Mouse (Mus musculus) lung, postnatal 10 days (tissue): ENCODE data around the gene Map3k14.
"Not testable (repeated sequence)": the region's sequence is repeated elsewhere in the genome, so short reads cannot be mapped to it uniquely, and the experiment has no call there.

ENCODE experiments used
- DNase-seq: peaks from one replicate; pipeline ENCODE4 v3.0.0; 2021

The Map3k14 gene

GRCm38 (mm10) chr11:103267346-103268219 is at the start of gene Map3k14:
Gene Map3k14 (minus strand): TSS chr11:103267472.
- peak; percentile 100 for DNase-seq

GRCm38 (mm10) chr11:103315379-103315778 is 48.1 kb upstream of the Map3k14 start:
- no peak for DNase-seq

GRCm38 (mm10) chr11:103314736-103315374 is 47.6 kb upstream of the Map3k14 start:
- no peak for DNase-seq

- DNase-seq = no peak
Measured at GRCm38 (mm10) chr11:103313542-103313941, 46.3 kb upstream of the Map3k14 start.

GRCm38 (mm10) chr11:103312655-103313255 is 45.5 kb upstream of the Map3k14 start:
- no peak for DNase-seq

GRCm38 (mm10) chr11:103311960-103312611 is 44.8 kb upstream of the Map3k14 start:
- peak; percentile 84 for DNase-seq

GRCm38 (mm10) chr11:103309956-103310574 is 42.8 kb upstream of the Map3k14 start:
- no peak for DNase-seq

GRCm38 (mm10) chr11:103307910-103308309 is 40.6 kb upstream of the Map3k14 start:
- peak; percentile 79 for DNase-seq

GRCm38 (mm10) chr11:103304525-103304924 is 37.3 kb upstream of the Map3k14 start:
- no peak for DNase-seq

GRCm38 (mm10) chr11:103294772-103295171 is 27.5 kb upstream of the Map3k14 start:
- no peak for DNase-seq

- DNase-seq = no peak
Measured at GRCm38 (mm10) chr11:103294066-103294465, 26.8 kb upstream of the Map3k14 start.

GRCm38 (mm10) chr11:103292890-103293287 is 25.6 kb upstream of the Map3k14 start:
- no peak for DNase-seq

GRCm38 (mm10) chr11:103292152-103292889 is 25.0 kb upstream of the Map3k14 start:
- peak; percentile 79 for DNase-seq

- not testable (repeated sequence) for DNase-seq
Measured at GRCm38 (mm10) chr11:103290841-103291240, 23.6 kb upstream of the Map3k14 start.

- DNase-seq = peak; percentile 28
Measured at GRCm38 (mm10) chr11:103288291-103288963, 21.2 kb upstream of the Map3k14 start.

- no peak for DNase-seq
Measured at GRCm38 (mm10) chr11:103286910-103287309, 19.6 kb upstream of the Map3k14 start.

- DNase-seq = peak; percentile 86
Measured at GRCm38 (mm10) chr11:103285951-103286350, 18.7 kb upstream of the Map3k14 start.

- peak; percentile 70 for DNase-seq
Measured at GRCm38 (mm10) chr11:103285276-103285675, 18.0 kb upstream of the Map3k14 start.

GRCm38 (mm10) chr11:103281784-103282183 is 14.5 kb upstream of the Map3k14 start:
- DNase-seq = no peak

- DNase-seq = no peak
Measured at GRCm38 (mm10) chr11:103276450-103276849, 9.2 kb upstream of the Map3k14 start.

- no peak for DNase-seq
Measured at GRCm38 (mm10) chr11:103272888-103273287, 5.6 kb upstream of the Map3k14 start.
